Mouse (Mus musculus): ENCODE data around the gene Sis. TPM values are rescaled to one million over a fixed set of nuclear protein-coding genes. Genes with fewer than 3 reads are reported as not detected.

Gene Sis
- not detected in 2 replicates for polyA plus RNA-seq (2015; fragmentation: Nextera tagmentation; extraction: Ambion mirVana)

- Histone ChIP-seq H3K4me1 (replicated peaks) (no peaks in the 10 kb centered on the region), H3K4me2 (no peak within 1 kb of the TSS), H3K27ac (no peak within 1 kb of the TSS), H3K4me3 (no peak within 1 kb of the TSS), H3K36me3 (no peaks in the 10 kb centered on the region), H3K27me3 (no peaks in the 10 kb centered on the region), H3K9me3 (replicated peaks) (no peaks in the 10 kb centered on the region), H3K9ac (no peak within 1 kb of the TSS)
- ATAC-seq (replicated peaks; ENCODE audit: insufficient number of reproducible peaks, insufficient read depth, low FRiP score, low read depth): no peak
These were observed at the start of gene Sis for GRCm38 (mm10) chr3:72967675-72968074. Gene Sis, minus strand, starts transcription at chr3:72967863.

GRCm38 (mm10) chr3:73006045-73006444 lies 38.4 kb upstream of the Sis start:
- no peak overlapping the region for H3K9ac ChIP-seq
- H3K36me3 ChIP-seq: no peaks in the 10 kb centered on the region
- no peaks in the 10 kb centered on the region for H3K4me1 ChIP-seq (replicated peaks)
- no peaks in the 10 kb centered on the region for H3K27me3 ChIP-seq
- no peak for ATAC-seq (replicated peaks; ENCODE audit: insufficient number of reproducible peaks, insufficient read depth, low FRiP score, low read depth)
- H3K27ac ChIP-seq: no peak overlapping the region
- WGBS: 7% methylated on average over 6 of the region's 6 CpGs
- H3K9me3 ChIP-seq (replicated peaks): no peaks in the 10 kb centered on the region
- H3K4me2 ChIP-seq: no peak overlapping the region
- no peak overlapping the region for H3K4me3 ChIP-seq

- ATAC-seq (replicated peaks; ENCODE audit: insufficient number of reproducible peaks, insufficient read depth, low FRiP score, low read depth): no peak
- Histone ChIP-seq H3K27ac (no peak overlapping the region), H3K36me3 (no peaks in the 10 kb centered on the region), H3K27me3 (no peaks in the 10 kb centered on the region), H3K4me3 (no peak overlapping the region), H3K9me3 (replicated peaks) (no peaks in the 10 kb centered on the region), H3K9ac (no peak overlapping the region), H3K4me1 (replicated peaks) (no peaks in the 10 kb centered on the region), H3K4me2 (no peak overlapping the region)
- 87% methylated on average over 4 of the region's 4 CpGs for WGBS
These were observed 35.5 kb upstream of the Sis start for GRCm38 (mm10) chr3:73002933-73003696.

DNA sequence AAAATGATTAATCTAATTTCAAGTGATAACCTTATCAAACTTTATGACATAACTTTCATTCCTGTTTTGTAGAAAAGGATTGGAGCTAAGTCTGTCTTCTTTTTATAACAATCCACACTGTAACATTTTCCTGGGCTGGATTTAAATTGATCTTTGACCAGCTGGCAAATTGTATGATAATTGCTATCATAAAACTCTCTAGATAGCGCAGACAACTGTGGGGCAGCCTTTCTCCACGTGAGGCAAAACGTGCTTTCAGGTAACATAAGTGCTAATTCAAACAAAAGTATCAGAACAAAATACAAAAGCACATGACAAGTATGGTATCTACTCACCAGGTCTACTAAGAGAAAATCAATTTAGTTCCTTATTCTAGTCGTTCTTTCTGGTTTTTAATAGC lies 29.9 kb upstream of the Sis start:
- no peaks in the 10 kb centered on the region for H3K4me1 ChIP-seq (replicated peaks)
- H3K27ac ChIP-seq: no peak overlapping the region
- no peak overlapping the region for H3K9ac ChIP-seq
- WGBS: 60% methylated on average over 4 of the region's 4 CpGs
- no peaks in the 10 kb centered on the region for H3K36me3 ChIP-seq
- H3K9me3 ChIP-seq (replicated peaks): no peaks in the 10 kb centered on the region
- no peak overlapping the region for H3K4me2 ChIP-seq
- ATAC-seq (replicated peaks; ENCODE audit: insufficient number of reproducible peaks, insufficient read depth, low FRiP score, low read depth): no peak
- no peak overlapping the region for H3K4me3 ChIP-seq
- H3K27me3 ChIP-seq: no peaks in the 10 kb centered on the region

GRCm38 (mm10) chr3:72990992-72991391 lies 23.3 kb upstream of the Sis start:
- H3K36me3 ChIP-seq: no peaks in the 10 kb centered on the region
- no peaks in the 10 kb centered on the region for H3K27me3 ChIP-seq
- H3K4me2 ChIP-seq: no peak overlapping the region
- ATAC-seq (replicated peaks; ENCODE audit: insufficient number of reproducible peaks, insufficient read depth, low FRiP score, low read depth): no peak
- no peaks in the 10 kb centered on the region for H3K9me3 ChIP-seq (replicated peaks)
- H3K27ac ChIP-seq: no peak overlapping the region
- no peaks in the 10 kb centered on the region for H3K4me1 ChIP-seq (replicated peaks)
- 58% methylated on average over 2 of the region's 2 CpGs for WGBS
- H3K4me3 ChIP-seq: no peak overlapping the region
- no peak overlapping the region for H3K9ac ChIP-seq

DNA sequence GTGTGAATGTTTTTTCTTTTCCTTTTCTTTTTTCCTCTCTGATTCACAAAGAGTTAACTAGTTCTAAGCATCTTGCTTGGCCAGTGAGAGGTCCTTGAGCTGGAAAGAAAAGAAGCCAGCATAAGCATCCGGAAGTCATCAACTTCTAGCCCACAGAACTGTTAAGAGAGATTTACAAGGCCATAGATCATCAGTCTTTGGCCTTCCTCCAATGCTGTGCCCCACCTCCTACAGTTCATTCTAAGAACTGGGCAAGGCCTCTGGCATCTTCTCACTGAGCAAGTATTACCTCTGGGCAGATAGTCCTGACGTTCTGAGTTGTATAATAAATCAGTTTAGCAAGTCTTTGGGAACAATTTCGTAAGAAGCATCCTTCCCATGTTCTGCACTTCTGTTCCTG lies 8.9 kb upstream of the Sis start:
- Histone ChIP-seq H3K36me3 (no peaks in the 10 kb centered on the region), H3K4me3 (no peak overlapping the region), H3K4me2 (no peak overlapping the region), H3K27ac (no peak overlapping the region), H3K27me3 (no peaks in the 10 kb centered on the region), H3K9me3 (replicated peaks) (no peaks in the 10 kb centered on the region), H3K4me1 (replicated peaks) (no peaks in the 10 kb centered on the region), H3K9ac (no peak overlapping the region)
- 54% methylated on average over 3 of the region's 3 CpGs for WGBS
- no peak for ATAC-seq (replicated peaks; ENCODE audit: insufficient number of reproducible peaks, insufficient read depth, low FRiP score, low read depth)

DNA sequence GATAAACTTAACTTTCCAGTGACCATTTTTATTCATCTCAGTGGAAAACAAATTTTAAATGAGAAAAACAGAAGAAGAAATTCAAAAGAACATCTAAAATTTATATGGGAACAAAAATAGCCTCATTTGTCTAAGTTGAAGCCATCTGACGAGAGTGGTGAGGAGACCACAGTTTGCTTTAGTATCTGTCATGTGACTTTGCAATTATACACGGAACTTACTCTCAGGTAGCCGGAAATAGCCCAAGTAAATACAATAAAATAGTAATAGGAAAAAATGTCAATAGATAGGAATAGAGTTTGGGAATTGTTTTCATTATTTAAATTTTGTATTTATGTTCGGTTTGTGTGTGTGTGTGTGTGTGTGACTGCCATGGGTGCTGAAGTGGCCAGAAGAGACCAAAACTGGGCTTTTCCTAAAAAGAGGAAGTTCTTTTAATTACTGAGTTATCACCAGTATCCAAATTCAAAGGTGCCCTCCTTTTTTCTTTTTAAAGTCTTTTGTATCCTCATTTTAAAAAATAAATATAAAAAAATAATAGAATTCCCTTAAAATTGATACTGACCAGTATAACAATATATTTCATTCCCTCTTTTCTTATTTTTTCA lies 48.6 kb downstream of the Sis start:
- no peak overlapping the region for H3K4me3 ChIP-seq
- H3K36me3 ChIP-seq: no peaks in the 10 kb centered on the region
- 80% methylated on average over 4 of the region's 4 CpGs for WGBS
- no peaks in the 10 kb centered on the region for H3K4me1 ChIP-seq (replicated peaks)
- H3K9me3 ChIP-seq (replicated peaks): no peaks in the 10 kb centered on the region
- no peak overlapping the region for H3K4me2 ChIP-seq
- H3K9ac ChIP-seq: no peak overlapping the region
- H3K27me3 ChIP-seq: no peaks in the 10 kb centered on the region
- no peak overlapping the region for H3K27ac ChIP-seq
- ATAC-seq (replicated peaks; ENCODE audit: insufficient number of reproducible peaks, insufficient read depth, low FRiP score, low read depth): no peak

- no peak overlapping the region for H3K4me2 ChIP-seq
- H3K4me1 ChIP-seq (replicated peaks): no peaks in the 10 kb centered on the region
- H3K27me3 ChIP-seq: no peaks in the 10 kb centered on the region
- H3K36me3 ChIP-seq: no peaks in the 10 kb centered on the region
- 52% methylated on average over 1 of the region's 1 CpGs for WGBS
- ATAC-seq (replicated peaks; ENCODE audit: insufficient number of reproducible peaks, insufficient read depth, low FRiP score, low read depth): no peak
- no peaks in the 10 kb centered on the region for H3K9me3 ChIP-seq (replicated peaks)
- H3K4me3 ChIP-seq: no peak overlapping the region
- H3K9ac ChIP-seq: no peak overlapping the region
- no peak overlapping the region for H3K27ac ChIP-seq
These were observed 85.2 kb downstream of the Sis start for GRCm38 (mm10) chr3:72882501-72882900.

- no peaks in the 10 kb centered on the region for H3K9me3 ChIP-seq (replicated peaks)
- no peak overlapping the region for H3K27ac ChIP-seq
- ATAC-seq (replicated peaks; ENCODE audit: insufficient number of reproducible peaks, insufficient read depth, low FRiP score, low read depth): no peak
- no peaks in the 10 kb centered on the region for H3K36me3 ChIP-seq
- no peaks in the 10 kb centered on the region for H3K4me1 ChIP-seq (replicated peaks)
- no peaks in the 10 kb centered on the region for H3K27me3 ChIP-seq
- H3K9ac ChIP-seq: no peak overlapping the region
- no peak overlapping the region for H3K4me2 ChIP-seq
- no peak overlapping the region for H3K4me3 ChIP-seq
These were observed 99.5 kb downstream of the Sis start for GRCm38 (mm10) chr3:72868141-72868540.

DNA sequence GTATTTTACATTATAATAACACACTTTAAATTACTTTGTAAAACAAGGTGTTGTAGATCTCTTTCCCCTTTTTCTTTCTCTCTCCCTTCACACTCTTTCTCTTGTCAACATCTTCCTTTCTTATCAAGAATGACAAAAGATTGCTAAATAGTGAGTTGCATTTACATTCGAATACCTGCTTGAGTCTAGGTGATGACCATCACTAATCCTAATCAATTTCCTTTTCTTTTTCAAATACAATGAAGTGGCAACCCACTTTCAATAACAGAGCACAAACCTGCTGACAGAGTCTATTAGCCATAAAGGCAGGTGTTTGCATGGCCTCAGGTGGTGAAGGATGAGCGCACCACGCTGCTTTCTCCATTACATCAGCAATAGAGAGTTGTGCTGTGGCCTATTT lies 108.9 kb downstream of the Sis start:
- Histone ChIP-seq H3K9ac (no peak overlapping the region), H3K27ac (no peak overlapping the region), H3K36me3 (no peaks in the 10 kb centered on the region), H3K4me2 (no peak overlapping the region), H3K4me1 (replicated peaks) (no peaks in the 10 kb centered on the region), H3K9me3 (replicated peaks) (no peaks in the 10 kb centered on the region), H3K27me3 (no peaks in the 10 kb centered on the region), H3K4me3 (no peak overlapping the region)
- ATAC-seq (replicated peaks; ENCODE audit: insufficient number of reproducible peaks, insufficient read depth, low FRiP score, low read depth): no peak
- 76% methylated on average over 3 of the region's 3 CpGs for WGBS

DNA sequence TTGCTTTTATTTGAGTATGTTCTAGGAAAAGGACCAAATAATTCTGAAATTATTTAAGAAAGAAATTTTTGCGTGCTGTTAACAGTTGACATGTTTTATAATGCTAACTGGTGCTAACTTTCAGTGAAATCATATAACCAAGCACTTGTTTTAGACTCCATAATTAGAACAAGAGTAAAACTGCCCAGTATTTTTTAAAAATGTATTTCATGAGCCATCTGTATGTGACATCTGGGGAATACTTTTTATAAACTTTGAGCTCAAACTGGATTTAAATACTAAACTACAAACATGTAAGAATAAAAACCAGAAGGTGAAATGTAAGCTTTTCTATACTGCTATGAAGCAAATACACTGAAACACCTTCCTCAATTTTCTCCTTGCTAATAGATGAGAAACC lies 112.3 kb downstream of the Sis start:
- no peaks in the 10 kb centered on the region for H3K27me3 ChIP-seq
- ATAC-seq (replicated peaks; ENCODE audit: insufficient number of reproducible peaks, insufficient read depth, low FRiP score, low read depth): no peak

DNA sequence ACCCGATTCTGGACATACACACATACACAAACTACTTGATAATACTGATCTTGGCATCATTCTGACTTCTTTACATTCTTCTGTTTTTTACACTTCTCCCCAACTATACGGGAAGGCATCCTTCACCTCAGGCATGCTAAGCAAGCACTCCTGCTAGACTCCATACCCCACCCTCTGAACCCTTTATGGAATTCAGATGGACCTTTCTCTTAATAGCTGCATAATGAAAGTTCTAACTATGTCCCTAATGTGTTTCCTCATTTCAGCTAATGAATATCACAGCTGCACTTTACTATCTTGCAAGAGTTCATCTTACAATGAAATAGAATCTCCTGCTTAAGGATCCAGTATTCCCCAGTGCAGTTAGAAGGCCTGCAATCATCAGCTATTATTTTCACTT lies 127.0 kb downstream of the Sis start:
- no peaks in the 10 kb centered on the region for H3K36me3 ChIP-seq

More for the DNA sequence above, 112.3 kb downstream of the Sis start:
- no peak overlapping the region for H3K9ac ChIP-seq
- H3K9me3 ChIP-seq (replicated peaks): no peaks in the 10 kb centered on the region
- no peaks in the 10 kb centered on the region for H3K36me3 ChIP-seq
- H3K4me1 ChIP-seq (replicated peaks): no peaks in the 10 kb centered on the region
- 59% methylated on average over 1 of the region's 1 CpGs for WGBS
- no peak overlapping the region for H3K27ac ChIP-seq
- no peak overlapping the region for H3K4me3 ChIP-seq
- no peak overlapping the region for H3K4me2 ChIP-seq

More for the DNA sequence above, 127.0 kb downstream of the Sis start:
- Histone ChIP-seq H3K9ac (no peak overlapping the region), H3K4me3 (no peak overlapping the region), H3K27me3 (no peaks in the 10 kb centered on the region), H3K9me3 (replicated peaks) (no peaks in the 10 kb centered on the region), H3K27ac (no peak overlapping the region), H3K4me1 (replicated peaks) (no peaks in the 10 kb centered on the region), H3K4me2 (no peak overlapping the region)
- no peak for ATAC-seq (replicated peaks; ENCODE audit: insufficient number of reproducible peaks, insufficient read depth, low FRiP score, low read depth)
- WGBS: 70% methylated on average over 2 of the region's 2 CpGs
